Mouse (Mus musculus): Measurements from ENCODE around the gene AL732309.1. TPM values are rescaled to one million over a fixed set of nuclear protein-coding genes. Genes with fewer than 3 reads are reported as not detected.
A peak's percentile ranks its signal among the peaks of the same experiment; 100 is the strongest.

AL732309.1 gene
- polyA plus RNA-seq, 1 experiment, result 15.5 TPM

- Histone ChIP-seq H3K4me3 (ENCODE audit: insufficient read depth, low read length) (no peak overlapping the region; the same call in 1 of the 2 replicates), H3K27ac (ENCODE audit: insufficient read depth, low read length) (peak overlapping the region; percentile 82), H3K4me1 (ENCODE audit: control insufficient read depth, insufficient read depth, low read length) (peaks cover 4% of the 10 kb centered on the region; the same call in 1 of the 2 replicates)
- no peak for TF ChIP-seq POLR2A (IDR thresholded peaks at IDR 0.05; ENCODE audit: extremely low read depth, insufficient read depth, low read length)
- TF ChIP-seq CTCF (IDR thresholded peaks at IDR 0.05; ENCODE audit: extremely low read depth, insufficient read depth, low read length), result no peak
Observed at GRCm38 (mm10) chr2:25225811-25226379, 20.8 kb downstream of the AL732309.1 start.

- peak overlapping the region; percentile 56 for H3K4me3 ChIP-seq (ENCODE audit: insufficient read depth, low read length)
- peak overlapping the region; percentile 82 for H3K27ac ChIP-seq (ENCODE audit: insufficient read depth, low read length)
- peak; percentile 85 for TF ChIP-seq POLR2A (IDR thresholded peaks at IDR 0.05; ENCODE audit: extremely low read depth, insufficient read depth, low read length)
- no peak for TF ChIP-seq CTCF (IDR thresholded peaks at IDR 0.05; ENCODE audit: extremely low read depth, insufficient read depth, low read length)
- H3K4me1 ChIP-seq (ENCODE audit: control insufficient read depth, insufficient read depth, low read length), result peaks cover 4% of the 10 kb centered on the region; the same call in 1 of the 2 replicates
Observed at GRCm38 (mm10) chr2:25224766-25225752, 21.6 kb downstream of the AL732309.1 start.

GRCm38 (mm10) chr2:25224492-25224765 lies 22.2 kb downstream of the AL732309.1 start, which contains the start of gene Tubb4b:
Tubb4b (minus strand) TSS chr2:25224702.
- H3K4me1 ChIP-seq (ENCODE audit: control insufficient read depth, insufficient read depth, low read length), result peaks cover 4% of the 10 kb centered on the region; the same call in 1 of the 2 replicates
- TF ChIP-seq CTCF (IDR thresholded peaks at IDR 0.05; ENCODE audit: extremely low read depth, insufficient read depth, low read length) (no peak), POLR2A (IDR thresholded peaks at IDR 0.05; ENCODE audit: extremely low read depth, insufficient read depth, low read length) (peak; percentile 100)
- H3K27ac ChIP-seq (ENCODE audit: insufficient read depth, low read length), result peak within 1 kb of the TSS; percentile 82
- peak within 1 kb of the TSS; percentile 56 for H3K4me3 ChIP-seq (ENCODE audit: insufficient read depth, low read length)

GRCm38 (mm10) chr2:25223681-25224491 lies 22.8 kb downstream of the AL732309.1 start:
- Histone ChIP-seq H3K27ac (ENCODE audit: insufficient read depth, low read length) (peak overlapping the region; percentile 82), H3K4me3 (ENCODE audit: insufficient read depth, low read length) (peak overlapping the region; percentile 56)

GRCm38 (mm10) chr2:25221331-25221772 lies 25.3 kb downstream of the AL732309.1 start:
- no peak for TF ChIP-seq CTCF (IDR thresholded peaks at IDR 0.05; ENCODE audit: extremely low read depth, insufficient read depth, low read length)
- TF ChIP-seq POLR2A (IDR thresholded peaks at IDR 0.05; ENCODE audit: extremely low read depth, insufficient read depth, low read length), result no peak; the same call in 1 of the 2 replicates
- Histone ChIP-seq H3K4me1 (ENCODE audit: control insufficient read depth, insufficient read depth, low read length) (peaks cover 4% of the 10 kb centered on the region; the same call in 1 of the 2 replicates), H3K4me3 (ENCODE audit: insufficient read depth, low read length) (no peak overlapping the region), H3K27ac (ENCODE audit: insufficient read depth, low read length) (no peak overlapping the region)

More at GRCm38 (mm10) chr2:25223681-25224491, 22.8 kb downstream of the AL732309.1 start:
- peaks cover 4% of the 10 kb centered on the region; the same call in 1 of the 2 replicates for H3K4me1 ChIP-seq (ENCODE audit: control insufficient read depth, insufficient read depth, low read length)
- TF ChIP-seq CTCF (IDR thresholded peaks at IDR 0.05; ENCODE audit: extremely low read depth, insufficient read depth, low read length) (no peak), POLR2A (IDR thresholded peaks at IDR 0.05; ENCODE audit: extremely low read depth, insufficient read depth, low read length) (no peak)

- TF ChIP-seq CTCF (IDR thresholded peaks at IDR 0.05; ENCODE audit: extremely low read depth, insufficient read depth, low read length), result no peak
- TF ChIP-seq POLR2A (IDR thresholded peaks at IDR 0.05; ENCODE audit: extremely low read depth, insufficient read depth, low read length), result no peak
- Histone ChIP-seq H3K4me3 (ENCODE audit: insufficient read depth, low read length) (no peak within 1 kb of the TSS), H3K27ac (ENCODE audit: insufficient read depth, low read length) (no peak within 1 kb of the TSS), H3K4me1 (ENCODE audit: control insufficient read depth, insufficient read depth, low read length) (0 out of 2 replicates have a peak, but pooled peaks cover 1% of the 10 kb centered on the region)
Observed at GRCm38 (mm10) chr2:25218445-25218844, 28.2 kb downstream of the AL732309.1 start, which contains the start of gene Fam166a. Fam166a (plus strand) TSS chr2:25218745.

- no peak overlapping the region for H3K4me3 ChIP-seq (ENCODE audit: insufficient read depth, low read length)
- no peaks in the 10 kb centered on the region for H3K4me1 ChIP-seq (ENCODE audit: control insufficient read depth, insufficient read depth, low read length)
- H3K27ac ChIP-seq (ENCODE audit: insufficient read depth, low read length), result no peak overlapping the region
- no peak for TF ChIP-seq CTCF (IDR thresholded peaks at IDR 0.05; ENCODE audit: extremely low read depth, insufficient read depth, low read length)
- TF ChIP-seq POLR2A (IDR thresholded peaks at IDR 0.05; ENCODE audit: extremely low read depth, insufficient read depth, low read length), result no peak
Observed at GRCm38 (mm10) chr2:25217666-25218065, 29.0 kb downstream of the AL732309.1 start.

- no peak for TF ChIP-seq POLR2A (IDR thresholded peaks at IDR 0.05; ENCODE audit: extremely low read depth, insufficient read depth, low read length)
- no peak for TF ChIP-seq CTCF (IDR thresholded peaks at IDR 0.05; ENCODE audit: extremely low read depth, insufficient read depth, low read length)
- Histone ChIP-seq H3K27ac (ENCODE audit: insufficient read depth, low read length) (no peak within 1 kb of the TSS), H3K4me1 (ENCODE audit: control insufficient read depth, insufficient read depth, low read length) (peaks cover 5% of the 10 kb centered on the region; the same call in 1 of the 2 replicates), H3K4me3 (ENCODE audit: insufficient read depth, low read length) (no peak within 1 kb of the TSS)
Observed at GRCm38 (mm10) chr2:25214444-25214843, 32.2 kb downstream of the AL732309.1 start, which contains the start of gene Stpg3. Stpg3 (minus strand) TSS chr2:25214637.

Measured in cortical plate, adult 2 months (tissue).